Mouse (Mus musculus) stomach, embryonic 16.5 days (tissue): Measurements from ENCODE around the gene Frzb. TPM values are rescaled to one million over a fixed set of nuclear protein-coding genes. Genes with fewer than 3 reads are reported as not detected.
A peak's percentile ranks its signal among the peaks of the same experiment; 100 is the strongest.
"Not testable (repeated sequence)": the region's sequence is repeated elsewhere in the genome, so short reads cannot be mapped to it uniquely, and the experiment has no call there.

Experiments
- ATAC-seq: fragments of 200-750 bp; cut with Nextera tagmentation; 2 replicates; pipeline ENCODE4 v1.8.0; 2017; ENCODE audit warnings: moderate number of reproducible peaks, moderate TSS enrichment; ENCODE audit not compliant: insufficient read depth, low FRiP score
- H3K27ac ChIP-seq: fragments of 300-500 bp; sonication (generic); 2 replicates; pipeline ENCODE4 v1.5.1; 2014; ENCODE audit warnings: low read length
- H3K27me3 ChIP-seq: fragments of 300-500 bp; sonication (generic); 2 replicates; pipeline ENCODE4 v1.6.1; 2014; ENCODE audit warnings: low read length, control low read depth, mixed read lengths; ENCODE audit not compliant: control insufficient read depth, insufficient read depth
- H3K36me3 ChIP-seq: fragments of 300-500 bp; sonication (generic); 2 replicates; pipeline ENCODE4 v1.6.1; 2014; ENCODE audit warnings: low read length; ENCODE audit not compliant: control insufficient read depth, insufficient read depth
- H3K4me1 ChIP-seq: fragments of 300-500 bp; sonication (generic); 2 replicates; pipeline ENCODE4 v1.6.1; 2014; ENCODE audit warnings: low read length, control low read depth, mixed read lengths; ENCODE audit not compliant: control insufficient read depth, insufficient read depth
- H3K4me2 ChIP-seq: fragments of 300-500 bp; sonication (generic); 2 replicates; pipeline ENCODE4 v1.6.1; 2014; ENCODE audit warnings: low read depth, low read length, mixed read lengths
- H3K4me3 ChIP-seq: fragments of 300-500 bp; sonication (generic); replicated peaks from 2 replicates; pipeline ENCODE4 v1.5.1; 2014; ENCODE audit warnings: mild to moderate bottlenecking, low read length
- H3K9ac ChIP-seq: fragments of 300-500 bp; sonication (generic); 2 replicates; pipeline ENCODE4 v1.6.1; 2014; ENCODE audit warnings: low read length
- H3K9me3 ChIP-seq: fragments of 300-500 bp; sonication (generic); replicated peaks from 2 replicates; pipeline ENCODE4 v1.6.1; 2016; ENCODE audit warnings: low read length, control low read depth; ENCODE audit not compliant: control insufficient read depth
- WGBS: fragments of 180-500 bp; shearing (Covaris S2); extraction: QIAGEN DNeasy Blood & Tissue Kit; methylation state at CpG from one replicate; pipeline ENCODE4 v1.1.7; 2014; 5-methylcytosine and 5-hydroxymethylcytosine counted together
- polyA plus RNA-seq: library from polyadenylated mRNA; unstranded; fragments of >200 nt; fragmentation: Nextera tagmentation; extraction: Ambion mirVana; gene quantifications from 2 replicates; pipeline ENCODE4 v1.2.1, GENCODE M21; 2015

Frzb gene
- 3.8 and 6.5 TPM in 2 replicates for polyA plus RNA-seq

- Histone ChIP-seq H3K27me3 (peaks cover 14% of the 10 kb centered on the region), H3K27ac (no peak within 1 kb of the TSS; the same call in 1 of the 2 replicates), H3K36me3 (no peaks in the 10 kb centered on the region), H3K9me3 (peaks cover 6% of the 10 kb centered on the region), H3K4me1 (peaks cover 7% of the 10 kb centered on the region), H3K4me3 (peak within 1 kb of the TSS; percentile 64), H3K4me2 (peak within 1 kb of the TSS; percentile 100), H3K9ac (peak within 1 kb of the TSS; percentile 69)
- peak; percentile 78 for ATAC-seq
- WGBS, result under 1% methylated on average over 33 of the region's 33 CpGs
Observed at GRCm38 (mm10) chr2:80447291-80447791, at the start of gene Frzb. Frzb (minus strand) TSS chr2:80447625.

GRCm38 (mm10) chr2:80495304-80495703, 47.9 kb upstream of the Frzb start:
- not testable (repeated sequence) for H3K4me2 ChIP-seq, H3K4me3 ChIP-seq, H3K27me3 ChIP-seq, H3K4me1 ChIP-seq, H3K36me3 ChIP-seq, H3K9me3 ChIP-seq, ATAC-seq, H3K27ac ChIP-seq, H3K9ac ChIP-seq
- 72% methylated on average over 7 of the region's 7 CpGs for WGBS

- ATAC-seq, result no peak
- Histone ChIP-seq H3K36me3 (no peaks in the 10 kb centered on the region), H3K4me1 (no peaks in the 10 kb centered on the region), H3K27ac (no peak overlapping the region), H3K27me3 (no peaks in the 10 kb centered on the region), H3K4me3 (no peak overlapping the region), H3K9me3 (no peaks in the 10 kb centered on the region), H3K9ac (no peak overlapping the region), H3K4me2 (no peak overlapping the region)
- WGBS, result 65% methylated on average over 5 of the region's 5 CpGs
Observed at GRCm38 (mm10) chr2:80486851-80487250, 39.4 kb upstream of the Frzb start.

GRCm38 (mm10) chr2:80484951-80485350, 37.5 kb upstream of the Frzb start:
- no peak overlapping the region for H3K4me3 ChIP-seq
- WGBS, result 92% methylated on average over 5 of the region's 5 CpGs
- no peaks in the 10 kb centered on the region for H3K4me1 ChIP-seq
- no peak overlapping the region for H3K27ac ChIP-seq
- no peak for ATAC-seq
- H3K4me2 ChIP-seq, result no peak overlapping the region
- no peaks in the 10 kb centered on the region for H3K9me3 ChIP-seq
- H3K27me3 ChIP-seq, result no peaks in the 10 kb centered on the region
- H3K36me3 ChIP-seq, result no peaks in the 10 kb centered on the region
- H3K9ac ChIP-seq, result no peak overlapping the region

- no peak overlapping the region for H3K27ac ChIP-seq
- H3K27me3 ChIP-seq, result no peaks in the 10 kb centered on the region
- H3K4me2 ChIP-seq, result no peak overlapping the region
- H3K4me3 ChIP-seq, result no peak overlapping the region
- WGBS, result 66% methylated on average over 1 of the region's 1 CpGs
- no peak for ATAC-seq
- H3K4me1 ChIP-seq, result no peaks in the 10 kb centered on the region
- H3K36me3 ChIP-seq, result no peaks in the 10 kb centered on the region
- no peak overlapping the region for H3K9ac ChIP-seq
- no peaks in the 10 kb centered on the region for H3K9me3 ChIP-seq
Observed at GRCm38 (mm10) chr2:80475831-80476230, 28.4 kb upstream of the Frzb start.

DNA sequence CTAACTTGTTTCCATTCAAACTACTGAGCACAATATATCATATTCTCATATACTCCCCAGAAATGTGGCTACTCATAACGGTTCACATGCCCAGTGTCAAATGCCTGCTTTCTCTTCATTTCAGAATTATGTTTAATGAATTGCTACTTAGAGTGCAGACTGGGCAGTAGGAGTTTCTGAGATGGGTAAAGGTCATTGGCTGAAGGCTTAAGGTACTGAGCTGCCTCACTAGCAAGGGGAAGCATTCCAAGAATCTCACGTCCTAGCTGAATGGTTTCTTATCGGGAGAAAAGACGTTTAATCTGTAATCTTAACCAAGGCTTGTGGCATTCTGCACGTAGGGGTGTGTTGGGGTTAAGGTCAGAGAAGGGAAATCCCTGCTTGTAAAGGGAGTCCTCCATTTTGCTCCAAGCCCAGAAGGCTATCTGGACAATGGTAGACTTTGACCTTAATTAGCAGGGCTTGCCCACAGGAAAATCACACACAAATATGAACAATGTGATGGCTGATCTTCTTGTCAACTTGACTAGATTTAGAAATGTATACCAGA, 26.9 kb upstream of the Frzb start:
- WGBS, result 42% methylated on average over 5 of the region's 5 CpGs
- Histone ChIP-seq H3K27me3 (no peaks in the 10 kb centered on the region), H3K9me3 (no peaks in the 10 kb centered on the region), H3K4me2 (no peak overlapping the region), H3K27ac (no peak overlapping the region), H3K36me3 (no peaks in the 10 kb centered on the region), H3K4me1 (no peaks in the 10 kb centered on the region), H3K9ac (no peak overlapping the region), H3K4me3 (no peak overlapping the region)
- ATAC-seq, result no peak

DNA sequence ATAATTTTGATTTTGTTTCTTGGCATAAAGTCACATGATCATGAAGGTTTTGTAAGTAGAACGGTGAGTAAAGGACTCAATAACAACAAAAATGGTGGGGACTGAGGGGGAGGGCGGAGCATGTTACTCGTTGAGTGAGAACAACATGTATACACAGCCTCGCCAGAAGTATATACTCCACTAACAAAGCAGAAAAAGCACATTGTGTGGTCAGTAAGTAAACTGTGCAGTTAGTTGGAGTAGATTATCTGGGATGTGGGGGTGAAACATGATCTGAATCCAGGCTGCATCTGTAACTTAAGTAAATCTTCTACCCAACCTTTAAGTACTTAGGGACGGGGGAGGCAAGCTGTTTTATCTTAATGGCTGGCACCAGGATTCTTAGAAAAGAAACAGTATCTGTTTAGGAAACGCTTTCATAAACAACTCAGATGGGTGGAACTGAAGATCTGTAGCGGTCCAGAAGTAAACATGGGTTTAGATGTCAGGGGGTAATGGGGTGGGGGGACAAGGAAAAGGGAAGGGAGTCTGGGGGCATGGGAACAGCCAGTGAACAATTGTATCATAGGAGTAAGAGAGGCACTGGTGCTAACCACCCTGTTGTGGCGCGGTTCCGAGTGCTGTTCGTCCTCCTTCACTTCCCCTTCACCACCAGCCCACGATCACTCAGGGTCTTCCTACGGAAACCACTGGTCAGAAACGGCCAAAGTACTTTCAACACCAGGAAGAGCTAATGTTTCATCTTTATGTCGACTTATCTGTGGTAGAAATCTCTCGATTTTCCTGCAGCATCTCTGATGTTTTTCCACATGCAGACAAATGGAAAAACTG, 18.8 kb upstream of the Frzb start:
- 57% methylated on average over 16 of the region's 16 CpGs for WGBS
- H3K4me2 ChIP-seq, result no peak overlapping the region
- no peaks in the 10 kb centered on the region for H3K27me3 ChIP-seq
- no peak for ATAC-seq
- H3K9me3 ChIP-seq, result no peaks in the 10 kb centered on the region
- H3K27ac ChIP-seq, result no peak overlapping the region
- H3K9ac ChIP-seq, result no peak overlapping the region
- H3K36me3 ChIP-seq, result no peaks in the 10 kb centered on the region
- H3K4me1 ChIP-seq, result no peaks in the 10 kb centered on the region
- no peak overlapping the region for H3K4me3 ChIP-seq

- Histone ChIP-seq H3K36me3 (no peaks in the 10 kb centered on the region), H3K9me3 (no peaks in the 10 kb centered on the region), H3K4me2 (no peak overlapping the region), H3K9ac (no peak overlapping the region), H3K27me3 (no peaks in the 10 kb centered on the region), H3K4me3 (no peak overlapping the region), H3K4me1 (no peaks in the 10 kb centered on the region), H3K27ac (no peak overlapping the region)
- ATAC-seq, result no peak
- 75% methylated on average over 8 of the region's 8 CpGs for WGBS
Observed at GRCm38 (mm10) chr2:80461827-80462226, 14.4 kb upstream of the Frzb start.

DNA sequence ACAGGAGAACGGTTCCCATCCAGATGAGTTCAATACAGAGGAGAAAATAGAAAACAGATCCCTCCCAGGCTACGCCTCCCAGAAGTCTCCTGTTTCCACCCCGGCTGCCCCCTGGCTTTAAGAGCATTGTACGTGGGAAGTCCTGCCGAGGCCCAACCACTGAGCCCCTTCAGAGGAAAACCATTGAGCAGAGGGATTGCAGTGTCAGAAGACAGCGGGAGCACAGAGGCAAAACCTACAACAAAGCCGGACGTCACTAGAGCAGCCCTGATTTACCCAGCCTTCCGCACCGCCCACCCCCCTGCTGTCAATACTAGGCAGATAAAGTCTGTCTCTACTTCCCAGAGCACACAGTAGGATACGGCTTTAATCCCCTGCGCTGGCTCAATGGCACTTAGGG, 806 bp upstream of the Frzb start:
- H3K9ac ChIP-seq, result peak overlapping the region; percentile 69
- ATAC-seq, result no peak

More for the DNA sequence above, 806 bp upstream of the Frzb start:
- H3K9me3 ChIP-seq, result peaks cover 6% of the 10 kb centered on the region
- H3K27ac ChIP-seq, result no peak overlapping the region
- no peaks in the 10 kb centered on the region for H3K36me3 ChIP-seq
- peaks cover 7% of the 10 kb centered on the region for H3K4me1 ChIP-seq
- peak overlapping the region; percentile 64 for H3K4me3 ChIP-seq
- WGBS, result 2% methylated on average over 12 of the region's 12 CpGs
- H3K4me2 ChIP-seq, result peak overlapping the region; percentile 100
- H3K27me3 ChIP-seq, result peaks cover 14% of the 10 kb centered on the region
